Mouse (Mus musculus): ENCODE measurements around the gene Fam214b. TPM values are rescaled to one million over a fixed set of nuclear protein-coding genes. Genes with fewer than 3 reads are reported as not detected.
A peak's percentile ranks its signal among the peaks of the same experiment; 100 is the strongest.

Fam214b gene
- polyA plus RNA-seq, 1 experiment from 2014 or later: 32.5 TPM

DNA sequence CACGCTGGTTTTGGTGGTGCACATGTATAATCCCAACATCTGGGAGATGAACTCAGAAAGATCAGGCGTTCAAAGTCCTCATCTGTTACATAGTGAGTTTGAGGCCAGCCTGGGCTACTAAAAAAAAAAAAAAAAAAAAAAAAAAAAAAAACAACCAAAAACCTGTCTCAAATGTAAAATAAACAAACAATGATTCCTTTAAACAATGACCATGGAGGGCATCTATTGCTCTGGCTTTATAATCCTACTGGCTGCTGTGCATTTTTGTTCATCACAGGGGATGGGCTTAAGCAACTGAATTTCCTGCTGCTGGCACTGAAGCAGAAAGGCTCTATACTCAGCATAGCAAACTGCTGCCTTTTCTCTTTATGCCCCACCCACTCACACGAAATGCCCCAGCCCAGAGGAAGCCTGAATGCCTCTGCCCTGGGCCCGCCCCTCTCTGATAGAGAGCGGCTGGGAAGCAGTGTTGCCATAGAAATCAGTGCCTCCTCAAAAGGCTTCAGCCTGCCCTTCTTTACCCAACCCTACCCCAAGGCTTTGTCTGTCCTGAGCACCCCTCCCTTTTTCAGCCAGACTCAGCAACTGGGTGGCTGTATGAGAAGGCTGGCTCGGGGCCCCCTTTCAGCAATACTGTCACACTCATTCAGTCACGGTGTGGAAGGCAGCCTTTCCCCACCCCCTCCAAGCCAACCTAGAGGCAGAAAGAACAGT lies 2.2 kb downstream of the Fam214b start:
- DNase-seq (peak; percentile 90), ATAC-seq (ENCODE audit: low FRiP score, low TSS enrichment) (peak; percentile 70)
- WGBS: 1% methylated on average over 7 of the region's 7 CpGs
- Histone ChIP-seq H3K4me1 (ENCODE audit: control insufficient read depth, insufficient read depth, low read length) (peaks cover 40% of the 10 kb centered on the region), H3K9me3 (ENCODE audit: control insufficient read depth, low read length) (no peaks in the 10 kb centered on the region), H3K36me3 (ENCODE audit: control insufficient read depth, insufficient read depth, low read length) (no peaks in the 10 kb centered on the region), H3K27ac (replicated peaks; ENCODE audit: low read depth, low read length) (peak overlapping the region; percentile 92), H3K4me2 (ENCODE audit: low read length) (peak overlapping the region; percentile 71), H3K9ac (replicated peaks; ENCODE audit: low read length) (peak overlapping the region; percentile 65), H3K4me3 (replicated peaks; ENCODE audit: low read depth, low read length) (peak overlapping the region; percentile 52), H3K27me3 (ENCODE audit: control insufficient read depth, insufficient read depth, low read length) (no peaks in the 10 kb centered on the region)

DNA sequence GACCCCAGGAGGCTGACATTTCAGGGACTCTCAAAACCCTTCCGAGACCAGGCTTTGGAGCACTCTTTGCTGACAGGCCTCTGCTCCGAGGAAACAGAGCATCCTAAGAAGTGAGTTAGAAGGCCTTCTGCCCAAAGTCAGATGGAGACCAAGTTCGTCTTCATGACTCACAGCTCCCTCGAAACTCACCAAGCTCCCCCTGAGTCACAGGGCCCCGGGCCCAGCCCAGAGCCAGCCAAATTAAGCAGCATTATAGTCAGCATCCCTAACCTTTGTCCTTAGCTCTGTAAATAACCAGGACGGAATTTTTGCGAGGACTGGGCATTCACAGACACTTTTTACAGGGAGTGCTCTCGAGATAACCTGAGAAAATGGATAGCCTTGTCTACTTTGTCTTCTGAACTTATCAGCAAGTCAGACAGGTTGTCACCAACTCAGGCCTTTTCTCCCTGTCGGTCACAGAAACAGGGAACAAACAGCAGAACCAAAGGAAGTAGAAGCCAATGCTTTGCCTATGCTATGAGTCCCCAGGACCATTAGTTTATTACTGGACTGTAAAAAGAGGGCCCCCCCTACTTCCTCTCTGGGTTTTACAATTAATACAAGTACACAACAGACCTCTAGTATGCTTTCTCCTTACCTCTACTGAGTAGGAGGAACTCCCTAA lies 5.0 kb downstream of the Fam214b start:
- Histone ChIP-seq H3K27me3 (ENCODE audit: control insufficient read depth, insufficient read depth, low read length) (no peaks in the 10 kb centered on the region), H3K9ac (replicated peaks; ENCODE audit: low read length) (peak overlapping the region; percentile 18; the same call in 1 of the 2 replicates), H3K27ac (replicated peaks; ENCODE audit: low read depth, low read length) (peak overlapping the region; percentile 78), H3K4me2 (ENCODE audit: low read length) (peak overlapping the region; percentile 85), H3K4me1 (ENCODE audit: control insufficient read depth, insufficient read depth, low read length) (peaks cover 53% of the 10 kb centered on the region), H3K4me3 (replicated peaks; ENCODE audit: low read depth, low read length) (no peak overlapping the region), H3K36me3 (ENCODE audit: control insufficient read depth, insufficient read depth, low read length) (peaks cover 11% of the 10 kb centered on the region), H3K9me3 (ENCODE audit: control insufficient read depth, low read length) (no peaks in the 10 kb centered on the region)
- 51% methylated on average over 9 of the region's 9 CpGs for WGBS
- DNase-seq (no peak), ATAC-seq (ENCODE audit: low FRiP score, low TSS enrichment) (no peak)

DNA sequence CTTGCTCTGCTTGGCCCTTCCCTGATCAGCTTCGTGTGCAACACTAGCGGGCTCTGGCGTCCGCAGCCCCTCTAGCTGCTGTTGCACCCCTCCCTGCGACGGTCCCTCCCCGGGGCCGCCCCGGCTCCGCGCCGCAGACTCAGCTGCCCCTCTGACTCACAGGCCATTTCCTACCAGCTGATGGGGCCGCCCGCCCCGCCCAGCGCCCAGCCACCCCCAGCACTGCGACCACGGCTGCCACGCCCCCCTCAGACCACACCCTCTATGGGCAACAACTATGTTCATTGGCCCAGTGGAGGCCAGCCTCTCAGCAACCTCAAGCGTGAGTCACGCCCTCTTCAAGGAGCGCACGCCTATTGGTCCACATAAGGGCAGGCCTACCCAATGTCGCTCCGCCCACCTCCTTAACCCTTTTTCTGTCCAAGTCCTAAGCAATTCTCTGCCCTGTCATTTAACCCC lies 5.9 kb downstream of the Fam214b start:
- DNase-seq (peak; percentile 97), ATAC-seq (ENCODE audit: low FRiP score, low TSS enrichment) (peak; percentile 95)
- 0% methylated on average over 25 of the region's 25 CpGs for WGBS
- H3K9ac ChIP-seq (replicated peaks; ENCODE audit: low read length): peak overlapping the region; percentile 77
- H3K27ac ChIP-seq (replicated peaks; ENCODE audit: low read depth, low read length): peak overlapping the region; percentile 78
- H3K9me3 ChIP-seq (ENCODE audit: control insufficient read depth, low read length): no peaks in the 10 kb centered on the region
- peaks cover 20% of the 10 kb centered on the region for H3K36me3 ChIP-seq (ENCODE audit: control insufficient read depth, insufficient read depth, low read length)
- peaks cover 53% of the 10 kb centered on the region for H3K4me1 ChIP-seq (ENCODE audit: control insufficient read depth, insufficient read depth, low read length)
- H3K27me3 ChIP-seq (ENCODE audit: control insufficient read depth, insufficient read depth, low read length): no peaks in the 10 kb centered on the region
- peak overlapping the region; percentile 61 for H3K4me3 ChIP-seq (replicated peaks; ENCODE audit: low read depth, low read length)
- peak overlapping the region; percentile 85 for H3K4me2 ChIP-seq (ENCODE audit: low read length)

DNA sequence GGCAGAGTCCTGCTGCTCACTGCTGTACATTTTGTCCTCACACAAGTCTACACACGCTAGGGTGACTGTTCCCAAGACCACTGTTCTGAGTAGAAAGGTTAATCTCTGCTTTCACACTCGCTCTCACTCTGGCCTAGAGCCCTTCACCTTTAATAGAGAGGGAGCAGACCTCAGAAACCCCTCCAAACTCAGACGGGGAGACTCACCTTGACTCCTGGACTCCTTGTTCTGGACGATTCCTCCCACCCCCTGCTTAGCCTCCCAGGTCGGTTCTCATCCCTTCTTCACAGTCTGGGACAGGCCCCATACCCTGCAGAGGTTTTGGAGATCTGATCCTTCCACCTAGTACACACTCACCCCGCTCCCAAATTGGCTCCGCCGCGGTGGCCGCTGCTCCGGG lies 6.4 kb downstream of the Fam214b start:
- WGBS: under 1% methylated on average over 11 of the region's 11 CpGs
- Histone ChIP-seq H3K27ac (replicated peaks; ENCODE audit: low read depth, low read length) (peak overlapping the region; percentile 78), H3K9ac (replicated peaks; ENCODE audit: low read length) (peak overlapping the region; percentile 77), H3K4me3 (replicated peaks; ENCODE audit: low read depth, low read length) (peak overlapping the region; percentile 61), H3K4me1 (ENCODE audit: control insufficient read depth, insufficient read depth, low read length) (peaks cover 49% of the 10 kb centered on the region), H3K9me3 (ENCODE audit: control insufficient read depth, low read length) (no peaks in the 10 kb centered on the region), H3K27me3 (ENCODE audit: control insufficient read depth, insufficient read depth, low read length) (no peaks in the 10 kb centered on the region), H3K4me2 (ENCODE audit: low read length) (peak overlapping the region; percentile 85), H3K36me3 (ENCODE audit: control insufficient read depth, insufficient read depth, low read length) (peaks cover 25% of the 10 kb centered on the region)
- no peak; the same call in 1 of the 2 replicates for ATAC-seq (ENCODE audit: low FRiP score, low TSS enrichment)
- peak; percentile 8 for DNase-seq

DNA sequence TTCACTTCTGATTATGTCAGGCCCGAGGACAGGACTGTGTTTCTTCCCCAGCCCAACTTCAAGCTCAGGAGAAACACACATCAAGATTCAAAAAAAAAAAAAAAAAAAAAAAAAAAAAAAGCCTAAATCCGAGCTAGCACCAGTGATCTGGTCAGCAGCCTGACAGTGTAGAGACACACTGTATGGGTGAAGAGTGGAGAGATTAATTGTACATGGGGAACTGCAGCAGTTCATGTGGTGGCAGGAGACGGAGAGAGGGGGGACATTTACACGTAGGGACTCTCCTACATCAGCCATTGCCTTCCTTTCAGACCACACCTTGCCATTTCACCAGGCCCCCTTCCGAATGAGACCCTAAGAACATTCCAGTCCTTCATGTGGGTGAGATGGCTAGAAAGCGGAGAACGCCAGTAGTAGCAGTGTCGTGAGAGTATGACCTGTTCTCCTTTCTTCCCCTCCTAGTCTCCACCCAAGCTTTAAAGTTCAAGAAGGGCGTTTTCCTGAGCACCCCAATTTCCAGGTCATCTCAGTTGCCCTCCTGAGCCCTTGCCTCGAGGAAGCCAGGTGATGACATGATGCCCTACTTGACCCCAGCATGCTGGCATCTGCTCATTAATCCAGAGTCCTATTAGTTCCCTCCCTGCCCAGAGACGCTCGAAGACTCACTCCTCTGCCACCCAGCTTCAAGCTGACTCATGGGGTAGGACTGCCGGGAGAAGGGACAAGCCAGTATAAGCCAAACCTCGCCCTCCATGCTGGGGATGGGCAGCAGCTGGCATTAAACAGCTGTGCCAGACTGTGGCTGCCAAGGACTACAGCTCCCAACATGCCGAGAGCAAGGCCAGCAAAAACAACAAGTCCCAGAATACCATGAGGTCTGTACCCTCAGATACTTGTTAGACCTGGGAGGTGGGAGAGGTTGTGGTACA lies 7.2 kb downstream of the Fam214b start:
- ATAC-seq (ENCODE audit: low FRiP score, low TSS enrichment) (no peak), DNase-seq (peak; percentile 45)

DNA sequence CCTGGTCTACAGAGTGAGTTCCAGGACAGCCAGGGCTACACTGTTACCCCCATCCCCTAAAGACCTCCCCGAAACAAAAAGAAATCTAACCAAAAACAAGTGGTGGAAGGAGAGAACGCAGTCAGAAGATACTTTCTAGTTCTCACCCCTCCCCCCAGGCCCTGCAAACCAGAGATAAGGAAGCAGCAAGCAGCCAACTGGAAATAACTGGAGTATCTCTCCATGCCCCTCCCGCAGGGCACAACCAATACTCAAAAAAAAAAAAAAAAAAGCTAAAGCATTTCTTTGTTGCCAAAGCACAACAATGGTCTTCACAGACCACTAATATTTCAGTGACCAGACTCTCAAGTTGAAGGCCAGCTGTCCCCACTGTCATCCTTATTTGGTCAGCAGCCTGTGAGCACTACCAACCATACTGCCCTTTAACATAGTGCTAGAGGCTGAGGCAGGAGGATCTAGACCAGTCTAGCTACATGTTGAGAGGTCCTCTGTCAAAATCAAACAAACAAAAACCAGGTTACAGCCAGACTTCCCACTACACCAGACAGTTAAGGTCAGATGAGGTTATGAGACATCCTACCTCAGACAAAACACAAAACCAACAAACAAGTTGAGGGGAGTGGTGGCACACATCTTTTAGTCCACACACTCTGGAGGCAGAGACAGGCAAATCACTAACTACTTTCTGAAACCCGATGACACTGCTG lies 8.0 kb downstream of the Fam214b start:
- no peak overlapping the region for H3K4me3 ChIP-seq (replicated peaks; ENCODE audit: low read depth, low read length)
- 76% methylated on average over 4 of the region's 4 CpGs for WGBS
- H3K4me1 ChIP-seq (ENCODE audit: control insufficient read depth, insufficient read depth, low read length): peaks cover 33% of the 10 kb centered on the region
- H3K27ac ChIP-seq (replicated peaks; ENCODE audit: low read depth, low read length): no peak overlapping the region
- no peak for DNase-seq
- peak overlapping the region; percentile 85 for H3K4me2 ChIP-seq (ENCODE audit: low read length)
- ATAC-seq (ENCODE audit: low FRiP score, low TSS enrichment): no peak
- no peaks in the 10 kb centered on the region for H3K27me3 ChIP-seq (ENCODE audit: control insufficient read depth, insufficient read depth, low read length)
- no peak overlapping the region for H3K9ac ChIP-seq (replicated peaks; ENCODE audit: low read length)
- peaks cover 41% of the 10 kb centered on the region for H3K36me3 ChIP-seq (ENCODE audit: control insufficient read depth, insufficient read depth, low read length)
- no peaks in the 10 kb centered on the region for H3K9me3 ChIP-seq (ENCODE audit: control insufficient read depth, low read length)

More for the DNA sequence above, 7.2 kb downstream of the Fam214b start:
- Histone ChIP-seq H3K27me3 (ENCODE audit: control insufficient read depth, insufficient read depth, low read length) (no peaks in the 10 kb centered on the region), H3K27ac (replicated peaks; ENCODE audit: low read depth, low read length) (peak overlapping the region; percentile 78; the same call in 1 of the 2 replicates), H3K4me1 (ENCODE audit: control insufficient read depth, insufficient read depth, low read length) (peaks cover 41% of the 10 kb centered on the region), H3K9me3 (ENCODE audit: control insufficient read depth, low read length) (no peaks in the 10 kb centered on the region), H3K4me3 (replicated peaks; ENCODE audit: low read depth, low read length) (peak overlapping the region; percentile 61), H3K36me3 (ENCODE audit: control insufficient read depth, insufficient read depth, low read length) (peaks cover 33% of the 10 kb centered on the region), H3K9ac (replicated peaks; ENCODE audit: low read length) (peak overlapping the region; percentile 77), H3K4me2 (ENCODE audit: low read length) (peak overlapping the region; percentile 85)
- WGBS: 60% methylated on average over 15 of the region's 15 CpGs

DNA sequence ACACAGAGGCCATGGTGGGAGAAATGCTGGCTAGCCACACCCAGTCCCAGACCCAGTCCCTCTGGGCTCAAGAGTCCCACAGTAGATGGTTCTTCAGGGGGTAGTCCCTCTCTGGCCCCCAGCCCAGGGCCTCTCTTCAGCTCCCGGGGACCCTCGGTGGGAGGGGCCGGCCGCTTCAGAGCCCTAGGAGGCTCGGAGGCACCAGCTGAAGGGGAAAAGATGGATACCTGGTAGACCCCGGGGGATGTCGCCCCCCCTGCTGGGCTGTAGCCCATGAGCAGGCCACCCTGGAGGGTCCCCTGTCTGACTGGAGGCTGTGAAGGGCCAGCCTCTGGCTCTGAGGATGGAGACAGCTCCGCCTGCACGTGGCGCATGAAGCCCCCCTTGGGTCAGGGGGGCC lies 9.7 kb downstream of the Fam214b start:
- 91% methylated on average over 10 of the region's 10 CpGs for WGBS
- DNase-seq: no peak
- ATAC-seq (ENCODE audit: low FRiP score, low TSS enrichment): no peak

DNA sequence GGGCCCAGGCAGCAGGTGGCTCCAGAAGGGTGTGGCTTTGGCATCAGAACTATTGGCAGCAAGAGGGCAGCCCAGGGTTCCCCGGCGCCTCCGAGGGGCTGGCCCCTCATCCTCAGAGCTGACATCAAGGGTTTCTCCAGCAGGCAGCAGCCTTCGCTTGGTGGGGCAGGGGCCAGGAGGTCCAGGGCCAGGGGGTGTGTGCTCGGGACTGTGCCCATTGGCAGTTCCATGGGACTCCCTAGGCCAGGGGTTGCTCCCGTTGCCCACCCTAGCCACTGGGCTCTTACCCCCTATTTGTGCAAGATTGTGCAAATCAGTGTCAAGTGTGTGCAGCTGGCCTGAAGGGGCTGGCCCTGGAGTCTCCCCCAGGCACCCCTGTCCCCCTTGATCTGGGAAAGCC lies 10.2 kb downstream of the Fam214b start:
- Histone ChIP-seq H3K4me1 (ENCODE audit: control insufficient read depth, insufficient read depth, low read length) (peaks cover 44% of the 10 kb centered on the region), H3K4me3 (replicated peaks; ENCODE audit: low read depth, low read length) (no peak overlapping the region), H3K4me2 (ENCODE audit: low read length) (no peak overlapping the region), H3K36me3 (ENCODE audit: control insufficient read depth, insufficient read depth, low read length) (peaks cover 46% of the 10 kb centered on the region), H3K27me3 (ENCODE audit: control insufficient read depth, insufficient read depth, low read length) (no peaks in the 10 kb centered on the region), H3K9ac (replicated peaks; ENCODE audit: low read length) (no peak overlapping the region), H3K27ac (replicated peaks; ENCODE audit: low read depth, low read length) (no peak overlapping the region), H3K9me3 (ENCODE audit: control insufficient read depth, low read length) (no peaks in the 10 kb centered on the region)
- 93% methylated on average over 6 of the region's 6 CpGs for WGBS
- ATAC-seq (ENCODE audit: low FRiP score, low TSS enrichment) (no peak), DNase-seq (no peak)

More for the DNA sequence above, 9.7 kb downstream of the Fam214b start:
- Histone ChIP-seq H3K4me3 (replicated peaks; ENCODE audit: low read depth, low read length) (no peak overlapping the region), H3K9me3 (ENCODE audit: control insufficient read depth, low read length) (no peaks in the 10 kb centered on the region), H3K9ac (replicated peaks; ENCODE audit: low read length) (no peak overlapping the region), H3K4me2 (ENCODE audit: low read length) (no peak overlapping the region), H3K27ac (replicated peaks; ENCODE audit: low read depth, low read length) (no peak overlapping the region), H3K36me3 (ENCODE audit: control insufficient read depth, insufficient read depth, low read length) (peaks cover 46% of the 10 kb centered on the region), H3K27me3 (ENCODE audit: control insufficient read depth, insufficient read depth, low read length) (no peaks in the 10 kb centered on the region), H3K4me1 (ENCODE audit: control insufficient read depth, insufficient read depth, low read length) (peaks cover 46% of the 10 kb centered on the region)
